Mouse (Mus musculus) hindbrain, embryonic 15.5 days (tissue): ENCODE measurements around the gene Crcp. TPM values are rescaled to one million over a fixed set of nuclear protein-coding genes. Genes with fewer than 3 reads are reported as not detected.

Source experiments
- ATAC-seq: fragments of 200-750 bp; cut with Nextera tagmentation; 2 replicates; pipeline ENCODE4 v1.8.0; 2017; ENCODE audit warnings: low read depth, moderate number of reproducible peaks, moderate TSS enrichment; ENCODE audit not compliant: low FRiP score
- H3K27ac ChIP-seq: fragments of 300-500 bp; sonication (generic); replicated peaks from 2 replicates; pipeline ENCODE4 v1.5.1; 2015; ENCODE audit warnings: mild to moderate bottlenecking, inconsistent platforms
- H3K27me3 ChIP-seq: fragments of 300-500 bp; sonication (generic); 2 replicates; pipeline ENCODE4 v1.6.1; 2015; ENCODE audit warnings: control low read depth, inconsistent platforms
- H3K36me3 ChIP-seq: fragments of 300-500 bp; sonication (generic); 2 replicates; pipeline ENCODE4 v1.6.1; 2015; ENCODE audit warnings: control low read depth, inconsistent platforms
- H3K4me1 ChIP-seq: fragments of 300-500 bp; sonication (generic); replicated peaks from 2 replicates; pipeline ENCODE4 v1.6.1; 2015; ENCODE audit warnings: control low read depth, inconsistent platforms
- H3K4me2 ChIP-seq: fragments of 300-500 bp; sonication (generic); 2 replicates; pipeline ENCODE4 v1.6.1; 2015; ENCODE audit warnings: moderate library complexity, mild to moderate bottlenecking, inconsistent platforms
- H3K4me3 ChIP-seq: fragments of 300-500 bp; sonication (generic); 2 replicates; pipeline ENCODE4 v1.5.1; 2015; ENCODE audit warnings: mild to moderate bottlenecking, inconsistent platforms
- H3K9ac ChIP-seq: fragments of 300-500 bp; sonication (generic); 2 replicates; pipeline ENCODE4 v1.6.1; 2015; ENCODE audit warnings: inconsistent platforms
- H3K9me3 ChIP-seq: fragments of 300-500 bp; sonication (generic); 2 replicates; pipeline ENCODE4 v1.6.1; 2016; ENCODE audit warnings: control low read depth, inconsistent platforms
- WGBS: fragments of 180-500 bp; shearing (Covaris S2); methylation state at CpG from one replicate; pipeline ENCODE4 v1.1.7; 2015; 5-methylcytosine and 5-hydroxymethylcytosine counted together
- polyA plus RNA-seq: library from polyadenylated mRNA; unstranded; fragments of >200 nt; fragmentation: Nextera tagmentation; extraction: Ambion mirVana; gene quantifications from 2 replicates; pipeline ENCODE4 v1.2.1, GENCODE M21; 2015

Crcp gene
- polyA plus RNA-seq: 82.2 and 83.2 TPM in 2 replicates

GRCm38 (mm10) chr5:130029142-130029897, at the start of gene Crcp, which contains the start of gene Asl:
Crcp (plus strand) TSS chr5:130029290.
Asl (minus strand) TSS chr5:130029247.
- peak; percentile 88 for ATAC-seq
- WGBS: 1% methylated on average over 51 of the region's 51 CpGs

DNA sequence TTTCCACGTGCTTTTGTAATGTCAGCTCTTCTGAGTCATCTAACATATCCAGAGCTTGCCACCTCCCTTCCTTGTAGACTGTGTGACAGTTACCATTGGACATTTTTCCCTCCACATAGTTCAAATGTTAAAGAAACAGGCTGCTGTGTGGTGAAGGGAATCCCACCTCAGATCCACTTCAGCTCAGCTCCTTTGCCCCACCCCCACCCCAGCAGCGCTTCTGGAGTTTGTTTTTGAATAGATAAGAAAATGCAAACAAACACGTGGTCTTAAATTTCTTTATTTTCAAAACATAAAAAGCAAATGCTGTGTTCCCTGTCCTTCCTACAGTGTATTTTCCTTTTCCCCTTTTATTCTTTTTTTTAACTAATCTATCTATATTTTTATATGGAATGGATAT, 48.9 kb upstream of the Crcp start:
- Histone ChIP-seq H3K36me3 (0 out of 2 replicates have a peak, but pooled peaks cover 4% of the 10 kb centered on the region), H3K4me2 (no peak overlapping the region), H3K9ac (no peak overlapping the region), H3K4me1 (no peaks in the 10 kb centered on the region), H3K27me3 (no peaks in the 10 kb centered on the region), H3K9me3 (no peaks in the 10 kb centered on the region), H3K4me3 (no peak overlapping the region), H3K27ac (no peak overlapping the region)
- no peak for ATAC-seq
- WGBS: 80% methylated on average over 3 of the region's 3 CpGs

More at GRCm38 (mm10) chr5:130029142-130029897, at the start of gene Crcp, which contains the start of gene Asl:
- Histone ChIP-seq H3K4me1 (peaks cover 12% of the 10 kb centered on the region), H3K9ac (peak within 1 kb of the TSS; percentile 68), H3K27me3 (no peaks in the 10 kb centered on the region), H3K9me3 (no peaks in the 10 kb centered on the region), H3K27ac (peak within 1 kb of the TSS; percentile 94), H3K4me3 (peak within 1 kb of the TSS; percentile 71), H3K4me2 (peak within 1 kb of the TSS; percentile 59), H3K36me3 (no peaks in the 10 kb centered on the region)

- H3K36me3 ChIP-seq: peaks cover 3% of the 10 kb centered on the region; the same call in 1 of the 2 replicates
- 81% methylated on average over 13 of the region's 13 CpGs for WGBS
These were observed 39.7 kb upstream of the Crcp start for GRCm38 (mm10) chr5:129989376-129989775.

DNA sequence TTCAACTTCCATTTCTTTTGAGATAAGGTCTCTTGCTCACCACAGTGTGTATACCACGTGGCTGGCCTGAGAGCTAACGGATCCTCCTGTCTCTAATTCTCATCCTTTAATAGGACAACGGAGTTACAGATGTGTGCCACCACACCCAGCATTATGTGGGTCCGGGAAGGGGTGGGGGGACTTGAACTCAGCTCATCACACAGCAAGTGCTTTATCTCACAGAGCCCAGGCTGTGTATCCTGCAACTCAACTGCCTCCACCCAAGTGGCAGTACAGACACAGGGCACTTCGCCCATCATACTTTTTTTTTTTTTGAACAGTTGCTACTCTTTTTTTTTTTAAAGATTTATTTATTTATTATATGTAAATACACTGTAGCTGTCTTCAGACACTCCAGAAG, 37.2 kb upstream of the Crcp start:
- no peak overlapping the region for H3K9ac ChIP-seq
- no peak overlapping the region for H3K4me2 ChIP-seq
- ATAC-seq: no peak
- no peaks in the 10 kb centered on the region for H3K9me3 ChIP-seq
- no peaks in the 10 kb centered on the region for H3K27me3 ChIP-seq
- no peak overlapping the region for H3K4me3 ChIP-seq
- no peaks in the 10 kb centered on the region for H3K4me1 ChIP-seq
- no peak overlapping the region for H3K27ac ChIP-seq
- H3K36me3 ChIP-seq: peaks cover 3% of the 10 kb centered on the region; the same call in 1 of the 2 replicates
- WGBS: 94% methylated on average over 5 of the region's 5 CpGs

More at GRCm38 (mm10) chr5:129989376-129989775, 39.7 kb upstream of the Crcp start:
- H3K27me3 ChIP-seq: no peaks in the 10 kb centered on the region
- no peaks in the 10 kb centered on the region for H3K4me1 ChIP-seq
- no peak overlapping the region for H3K9ac ChIP-seq
- no peak overlapping the region for H3K4me2 ChIP-seq
- H3K4me3 ChIP-seq: no peak overlapping the region
- no peak for ATAC-seq
- H3K27ac ChIP-seq: no peak overlapping the region
- no peaks in the 10 kb centered on the region for H3K9me3 ChIP-seq

DNA sequence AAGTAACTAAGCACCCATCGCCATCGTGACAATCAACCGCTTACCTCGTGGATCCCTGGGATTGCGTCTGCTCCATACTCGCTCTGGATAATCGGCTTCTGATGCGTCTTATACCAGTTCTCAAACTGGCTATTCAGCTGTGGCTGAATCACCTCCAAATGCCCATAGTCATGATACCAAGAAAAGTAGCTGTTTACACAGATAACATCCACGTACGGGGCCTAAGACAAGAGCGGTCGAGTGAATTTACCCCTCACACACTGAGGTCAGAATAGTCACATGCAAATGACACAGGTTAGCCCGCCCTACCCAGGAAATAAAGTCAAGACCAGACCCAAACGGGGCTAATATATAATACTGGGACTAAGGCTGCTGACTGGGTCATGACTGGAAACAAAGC, 35.7 kb upstream of the Crcp start:
- 92% methylated on average over 14 of the region's 14 CpGs for WGBS
- no peaks in the 10 kb centered on the region for H3K9me3 ChIP-seq
- H3K4me1 ChIP-seq: no peaks in the 10 kb centered on the region
- H3K9ac ChIP-seq: no peak overlapping the region
- no peak overlapping the region for H3K4me3 ChIP-seq
- H3K36me3 ChIP-seq: no peaks in the 10 kb centered on the region
- H3K27me3 ChIP-seq: no peaks in the 10 kb centered on the region
- ATAC-seq: no peak
- no peak overlapping the region for H3K4me2 ChIP-seq
- no peak overlapping the region for H3K27ac ChIP-seq

DNA sequence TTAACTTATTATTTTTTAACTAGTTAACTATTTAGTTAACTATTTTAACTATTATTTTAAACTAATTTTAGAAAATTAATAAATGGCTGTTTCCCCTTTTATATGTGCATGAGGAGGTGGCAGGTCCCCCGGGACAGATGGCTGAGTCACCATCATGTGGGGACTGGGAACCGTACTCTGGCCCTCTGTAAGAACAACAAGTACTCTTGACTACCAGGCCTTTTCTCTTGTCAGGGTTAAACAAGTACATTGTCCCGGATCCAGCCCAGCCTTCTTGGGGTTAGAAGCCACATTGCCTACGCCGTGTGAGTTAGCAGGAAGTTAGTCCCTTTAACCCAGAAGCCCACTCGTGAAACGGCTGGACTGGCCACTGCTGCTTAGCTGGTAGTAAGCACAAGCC, 34.1 kb upstream of the Crcp start:
- WGBS: 94% methylated on average over 7 of the region's 7 CpGs
- Histone ChIP-seq H3K9ac (no peak overlapping the region), H3K9me3 (no peaks in the 10 kb centered on the region), H3K36me3 (no peaks in the 10 kb centered on the region), H3K4me3 (no peak overlapping the region), H3K27me3 (no peaks in the 10 kb centered on the region), H3K4me1 (no peaks in the 10 kb centered on the region), H3K27ac (no peak overlapping the region), H3K4me2 (no peak overlapping the region)
- no peak for ATAC-seq

DNA sequence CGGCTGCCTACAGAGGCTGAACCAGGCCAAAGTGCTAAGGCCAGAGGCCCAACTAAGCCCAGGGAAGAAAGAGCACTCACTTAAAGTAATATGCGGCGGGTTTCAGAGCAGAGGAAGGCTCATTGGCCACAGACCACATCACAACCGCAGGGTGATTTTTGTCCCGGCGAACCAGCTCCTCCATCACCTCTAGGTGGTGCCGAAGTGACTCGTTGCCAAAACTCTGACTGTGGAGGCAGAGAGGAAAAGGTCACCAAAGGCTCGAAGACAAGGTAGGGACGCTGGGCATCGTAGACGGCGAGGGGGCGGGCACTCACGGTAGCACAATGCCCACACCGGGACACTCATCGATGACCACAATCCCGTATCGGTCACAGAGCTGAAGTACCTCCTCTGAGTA, 31.4 kb upstream of the Crcp start:
- Histone ChIP-seq H3K36me3 (no peaks in the 10 kb centered on the region), H3K4me2 (no peak overlapping the region), H3K27me3 (no peaks in the 10 kb centered on the region), H3K4me1 (peaks cover 13% of the 10 kb centered on the region), H3K4me3 (no peak overlapping the region), H3K9me3 (no peaks in the 10 kb centered on the region), H3K9ac (no peak overlapping the region), H3K27ac (no peak overlapping the region)
- no peak for ATAC-seq
- 69% methylated on average over 19 of the region's 19 CpGs for WGBS

GRCm38 (mm10) chr5:129999097-129999496, 30.0 kb upstream of the Crcp start:
- Histone ChIP-seq H3K27me3 (no peaks in the 10 kb centered on the region), H3K9me3 (no peaks in the 10 kb centered on the region), H3K4me3 (no peak overlapping the region), H3K9ac (no peak overlapping the region), H3K27ac (no peak overlapping the region), H3K4me2 (no peak overlapping the region), H3K4me1 (peaks cover 13% of the 10 kb centered on the region), H3K36me3 (no peaks in the 10 kb centered on the region)
- peak; percentile 23; the same call in 1 of the 2 replicates for ATAC-seq
- WGBS: 34% methylated on average over 4 of the region's 4 CpGs

- ATAC-seq: no peak
- Histone ChIP-seq H3K4me2 (no peak overlapping the region), H3K9me3 (no peaks in the 10 kb centered on the region), H3K36me3 (no peaks in the 10 kb centered on the region), H3K4me1 (peaks cover 13% of the 10 kb centered on the region), H3K4me3 (no peak overlapping the region), H3K27ac (no peak overlapping the region), H3K27me3 (no peaks in the 10 kb centered on the region), H3K9ac (no peak overlapping the region)
- 92% methylated on average over 12 of the region's 12 CpGs for WGBS
These were observed 28.4 kb upstream of the Crcp start for GRCm38 (mm10) chr5:130000735-130001134.

GRCm38 (mm10) chr5:130001356-130001987, 27.6 kb upstream of the Crcp start:
- peak overlapping the region; percentile 75 for H3K4me3 ChIP-seq
- peak overlapping the region; percentile 90 for H3K4me2 ChIP-seq
- peaks cover 13% of the 10 kb centered on the region for H3K4me1 ChIP-seq
- ATAC-seq: no peak
- H3K36me3 ChIP-seq: no peaks in the 10 kb centered on the region
- peak overlapping the region; percentile 72; the same call in 1 of the 2 replicates for H3K9ac ChIP-seq
- 74% methylated on average over 5 of the region's 5 CpGs for WGBS
- H3K9me3 ChIP-seq: no peaks in the 10 kb centered on the region
- no peak overlapping the region for H3K27ac ChIP-seq
- no peaks in the 10 kb centered on the region for H3K27me3 ChIP-seq

DNA sequence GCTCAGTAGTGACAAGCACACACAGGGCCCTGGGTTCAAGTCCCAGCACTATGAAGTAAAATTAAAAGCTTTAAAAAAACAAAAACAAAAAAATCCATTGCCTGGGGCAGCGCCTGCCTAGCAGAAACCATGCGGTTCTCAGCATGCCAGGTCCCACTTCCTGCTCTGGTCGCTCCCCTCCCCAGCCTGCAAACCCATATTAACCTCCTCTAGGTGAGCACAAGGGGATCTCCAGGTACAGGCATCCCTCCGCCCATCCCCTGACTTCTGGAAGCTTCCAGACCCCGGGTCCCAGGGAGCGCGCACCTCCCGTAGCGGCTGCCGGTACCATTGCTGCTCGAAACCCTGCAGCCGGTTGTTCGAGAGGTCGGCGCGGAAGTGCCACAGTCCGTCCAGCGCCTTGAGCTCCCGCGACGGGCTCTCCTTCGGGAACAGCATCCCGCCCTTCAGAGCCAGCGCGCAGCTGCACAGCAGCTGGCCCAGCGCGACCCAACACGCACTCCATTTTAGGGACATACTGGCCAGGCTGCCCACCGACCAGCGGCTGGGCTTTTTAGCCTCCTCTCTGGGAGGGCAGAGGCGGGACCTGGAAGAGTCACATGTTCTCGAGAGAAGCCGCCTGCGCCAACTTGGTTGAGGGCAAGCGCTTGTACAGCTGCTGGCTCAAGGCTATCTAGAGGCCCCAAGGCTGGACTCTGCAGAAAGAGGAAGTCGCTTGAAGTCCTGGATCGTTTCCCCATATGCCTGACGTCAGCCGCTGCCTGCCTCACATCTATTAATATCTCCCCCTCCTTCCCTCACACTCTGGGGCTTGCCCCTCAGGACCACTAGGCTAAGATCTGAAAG, 26.6 kb upstream of the Crcp start, which contains the start of gene Gusb:
TSS of gene Gusb (minus strand) at position 749 of the 846 bp plus-strand sequence.
- ATAC-seq: peak; percentile 87
- 2% methylated on average over 39 of the region's 39 CpGs for WGBS
- Histone ChIP-seq H3K4me2 (peak within 1 kb of the TSS; percentile 90), H3K4me3 (peak within 1 kb of the TSS; percentile 75), H3K9me3 (no peaks in the 10 kb centered on the region), H3K27ac (peak within 1 kb of the TSS; percentile 70), H3K4me1 (peaks cover 13% of the 10 kb centered on the region), H3K36me3 (no peaks in the 10 kb centered on the region), H3K27me3 (no peaks in the 10 kb centered on the region), H3K9ac (peak within 1 kb of the TSS; percentile 72)
